Mouse (Mus musculus) lung, adult 2 months (tissue): Measurements from ENCODE around the gene Mfsd2b.

Source experiments
- CTCF ChIP-seq: fragments of 200-500 bp; IDR thresholded peaks from 2 replicates; pipeline ENCODE4 v1.5.1; 2011; ENCODE audit warnings: mild to moderate bottlenecking, low read length, control low read depth; ENCODE audit not compliant: insufficient read depth
- POLR2A ChIP-seq: fragments of 200-500 bp; IDR thresholded peaks from 2 replicates; pipeline ENCODE4 v1.6.1; 2011; ENCODE audit warnings: low read depth, mild to moderate bottlenecking, control low read depth, low read length, borderline replicate concordance; ENCODE audit errors: extremely low read depth

DNA sequence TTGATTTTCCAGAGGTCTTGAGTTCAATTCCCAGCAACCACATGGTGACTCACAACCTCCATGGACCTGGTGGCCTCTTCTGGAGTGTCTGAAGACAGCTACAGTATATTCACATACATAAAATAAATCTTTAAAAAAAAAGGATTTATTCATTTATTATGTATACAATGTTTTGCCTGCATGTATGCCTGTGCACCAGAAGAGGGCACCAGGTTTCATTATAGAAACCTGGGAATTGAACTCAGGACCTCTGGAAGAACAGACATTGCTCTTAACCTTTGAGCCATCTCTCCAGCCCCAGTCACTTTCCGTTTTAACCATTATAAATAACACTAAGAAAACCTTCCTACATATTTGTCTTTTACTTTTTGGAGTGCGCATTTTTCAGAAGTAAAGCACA, 17.3 kb downstream of the Mfsd2b start:
- TF ChIP-seq CTCF, result no peak
- TF ChIP-seq POLR2A, result no peak
